Mouse (Mus musculus): ENCODE measurements around the gene Olfr161. TPM values are rescaled to one million over a fixed set of nuclear protein-coding genes. Genes with fewer than 3 reads are reported as not detected.

The Olfr161 gene
- not detected in 2 replicates for polyA plus RNA-seq (2012; rRNA removed)

GRCm38 (mm10) chr16:3590691-3591090 lies at the start of gene Olfr161:
TSS of gene Olfr161 (plus strand) at chr16:3591042.

Other genes with a start within 250 kb of the Olfr161 start
- gene Mefv, start 127.1 kb downstream of the Olfr161 start, polyA plus RNA-seq (2012; rRNA removed), result 0.24 and 0.29 TPM in 2 replicates
- 4.3 and 5.1 TPM in 2 replicates for gene Zfp263, start 153.1 kb downstream of the Olfr161 start, polyA plus RNA-seq (2012; rRNA removed)
- gene Olfr15, start 239.8 kb downstream of the Olfr161 start, polyA plus RNA-seq (2012; rRNA removed), result not detected in 2 replicates